Mouse (Mus musculus) liver, postnatal 0 days (tissue): ENCODE results near the gene Izumo1. TPM values are rescaled to one million over a fixed set of nuclear protein-coding genes. Genes with fewer than 3 reads are reported as not detected.

ENCODE experiments used
- ATAC-seq: fragments of 200-750 bp; cut with Nextera tagmentation; 2 replicates; pipeline ENCODE4 v1.8.0; 2017; ENCODE audit warnings: mild to moderate bottlenecking, moderate library complexity
- DNase-seq: peaks from one replicate; pipeline ENCODE4 v3.0.0-alpha.2; 2016
- H3K27ac ChIP-seq: fragments of 300-500 bp; sonication (generic); 2 replicates; pipeline ENCODE4 v1.5.1; 2014; ENCODE audit warnings: antibody characterized with exemption, moderate library complexity, mild to moderate bottlenecking, low read depth
- H3K27me3 ChIP-seq: fragments of 300-500 bp; sonication (generic); 2 replicates; pipeline ENCODE4 v1.6.1; 2014; ENCODE audit warnings: low read length, control low read depth, mixed read lengths; ENCODE audit not compliant: insufficient read depth
- H3K36me3 ChIP-seq: fragments of 300-500 bp; sonication (generic); replicated peaks from 2 replicates; pipeline ENCODE4 v1.6.1; 2014; ENCODE audit warnings: mild to moderate bottlenecking, control low read depth, low read length, moderate library complexity, mixed read lengths; ENCODE audit not compliant: insufficient read depth
- H3K4me1 ChIP-seq: fragments of 300-500 bp; sonication (generic); 2 replicates; pipeline ENCODE4 v1.6.1; 2014; ENCODE audit warnings: antibody characterized with exemption, mild to moderate bottlenecking, control low read depth; ENCODE audit not compliant: insufficient read depth
- H3K4me2 ChIP-seq: fragments of 300-500 bp; sonication (generic); 2 replicates; pipeline ENCODE4 v1.6.1; 2014; ENCODE audit warnings: low read depth, mild to moderate bottlenecking, low read length, moderate library complexity, mixed read lengths
- H3K4me3 ChIP-seq: fragments of 300-500 bp; sonication (generic); 2 replicates; pipeline ENCODE4 v1.5.1; 2014; ENCODE audit warnings: low read depth, low read length
- H3K9ac ChIP-seq: fragments of 300-500 bp; sonication (generic); replicated peaks from 2 replicates; pipeline ENCODE4 v1.6.1; 2014; ENCODE audit warnings: mild to moderate bottlenecking, moderate library complexity
- H3K9me3 ChIP-seq: fragments of 300-500 bp; sonication (generic); 2 replicates; pipeline ENCODE4 v1.6.1; 2016; ENCODE audit warnings: mild to moderate bottlenecking, control low read depth, low read length, mixed read lengths
- CTCF ChIP-seq: sonication (generic); IDR thresholded peaks from 2 replicates; pipeline ENCODE4 v1.5.1; 2016; ENCODE audit warnings: antibody characterized with exemption, low read depth
- EP300 ChIP-seq: IDR thresholded peaks from 2 replicates; pipeline ENCODE4 v1.6.1; 2016; ENCODE audit warnings: antibody characterized with exemption, low read depth, mild to moderate bottlenecking
- WGBS: fragments of 180-500 bp; shearing (Covaris S2); extraction: QIAGEN DNeasy Blood & Tissue Kit; methylation state at CpG from one replicate; pipeline ENCODE4 v1.1.7; 2014; ENCODE audit not compliant: insufficient replicate concordance; 5-methylcytosine and 5-hydroxymethylcytosine counted together
- polyA plus RNA-seq: library from polyadenylated mRNA; unstranded; fragments of >200 nt; fragmentation: Nextera tagmentation; extraction: Ambion mirVana; gene quantifications from 2 replicates; pipeline ENCODE4 v1.2.1, GENCODE M21; 2015

Izumo1 gene
- polyA plus RNA-seq, 1 experiment from 2014 or later = 0.09 TPM

DNA sequence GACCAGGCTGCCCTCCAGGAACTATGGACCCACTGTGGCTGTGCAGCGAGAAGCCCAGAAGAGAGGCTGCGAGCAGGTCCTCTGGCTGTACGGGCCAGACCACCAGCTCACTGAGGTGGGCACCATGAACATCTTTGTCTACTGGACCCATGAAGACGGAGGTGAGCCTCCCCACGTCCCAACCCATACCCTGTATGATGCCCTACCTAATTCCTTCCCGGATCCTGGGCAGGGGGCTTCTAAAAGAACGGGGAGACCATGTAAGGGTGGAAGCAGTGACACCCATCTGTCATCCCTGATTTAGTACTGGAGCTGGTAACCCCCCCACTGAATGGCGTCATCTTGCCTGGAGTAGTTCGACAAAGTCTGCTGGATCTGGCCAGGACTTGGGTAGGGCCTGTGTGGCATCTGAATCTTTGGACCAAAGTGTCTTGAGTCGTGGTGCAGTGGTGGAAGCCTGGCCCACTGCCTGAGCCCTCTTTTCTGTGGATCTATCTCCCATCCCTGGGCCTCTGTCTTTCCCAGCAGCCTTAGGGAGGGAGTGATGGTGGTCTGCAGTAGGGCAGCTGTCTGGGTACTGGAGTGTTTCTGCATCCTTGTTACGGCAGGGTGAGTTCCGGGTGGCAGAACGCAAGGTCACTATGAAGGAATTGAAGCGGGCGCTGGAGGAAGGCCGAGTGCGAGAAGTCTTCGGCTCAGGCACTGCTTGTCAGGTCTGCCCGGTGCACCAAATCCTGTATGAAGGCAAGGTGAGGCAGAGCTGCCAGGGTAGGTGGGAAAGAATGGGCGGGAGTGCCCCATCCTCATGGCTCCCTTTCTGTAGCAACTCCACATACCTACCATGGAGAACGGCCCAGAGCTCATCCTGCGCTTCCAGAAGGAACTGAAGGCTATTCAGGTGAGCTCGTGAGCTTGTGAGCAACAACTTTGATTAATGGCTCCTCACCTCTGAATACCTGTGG, 33.7 kb upstream of the Izumo1 start:
- Histone ChIP-seq H3K9ac (no peak overlapping the region), H3K4me1 (0 out of 2 replicates have a peak, but pooled peaks cover 6% of the 10 kb centered on the region), H3K36me3 (peaks cover 28% of the 10 kb centered on the region), H3K27me3 (no peaks in the 10 kb centered on the region), H3K4me2 (no peak overlapping the region), H3K9me3 (no peaks in the 10 kb centered on the region), H3K27ac (no peak overlapping the region), H3K4me3 (no peak overlapping the region)
- 90% methylated on average over 23 of the region's 23 CpGs for WGBS
- ATAC-seq = no peak
- TF ChIP-seq EP300 = no peak
- no peak for TF ChIP-seq CTCF
- DNase-seq = peak; percentile 9

DNA sequence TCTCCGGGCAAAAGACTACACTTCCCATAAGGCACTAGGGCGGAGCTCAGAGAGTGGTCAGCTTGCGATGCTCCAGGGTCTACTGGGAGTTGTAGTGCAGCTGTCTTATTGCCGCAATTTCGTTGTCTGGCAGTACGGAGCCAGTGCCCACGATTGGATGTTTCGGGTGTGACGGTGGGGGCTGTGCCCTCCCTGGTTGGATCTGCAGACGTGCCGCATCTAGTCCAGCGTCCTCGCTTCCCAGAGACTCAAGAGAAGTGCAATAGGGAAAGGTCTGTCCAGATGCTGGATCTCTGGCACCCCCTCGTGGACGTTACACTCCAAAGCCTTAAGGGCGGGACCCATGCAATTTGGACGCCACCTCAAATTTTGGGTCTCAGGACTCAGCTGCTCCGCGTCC, 32.4 kb upstream of the Izumo1 start:
- H3K27me3 ChIP-seq = no peaks in the 10 kb centered on the region
- H3K27ac ChIP-seq = no peak overlapping the region
- 9% methylated on average over 19 of the region's 19 CpGs for WGBS
- H3K9ac ChIP-seq = no peak overlapping the region
- TF ChIP-seq EP300 (no peak), CTCF (peak; percentile 97)
- ATAC-seq (peak; percentile 97), DNase-seq (peak; percentile 91)
- H3K9me3 ChIP-seq = no peaks in the 10 kb centered on the region
- H3K4me2 ChIP-seq = peak overlapping the region; percentile 53
- H3K36me3 ChIP-seq = peaks cover 27% of the 10 kb centered on the region
- 0 out of 2 replicates have a peak, but pooled peaks cover 6% of the 10 kb centered on the region for H3K4me1 ChIP-seq
- H3K4me3 ChIP-seq = peak overlapping the region; percentile 15

DNA sequence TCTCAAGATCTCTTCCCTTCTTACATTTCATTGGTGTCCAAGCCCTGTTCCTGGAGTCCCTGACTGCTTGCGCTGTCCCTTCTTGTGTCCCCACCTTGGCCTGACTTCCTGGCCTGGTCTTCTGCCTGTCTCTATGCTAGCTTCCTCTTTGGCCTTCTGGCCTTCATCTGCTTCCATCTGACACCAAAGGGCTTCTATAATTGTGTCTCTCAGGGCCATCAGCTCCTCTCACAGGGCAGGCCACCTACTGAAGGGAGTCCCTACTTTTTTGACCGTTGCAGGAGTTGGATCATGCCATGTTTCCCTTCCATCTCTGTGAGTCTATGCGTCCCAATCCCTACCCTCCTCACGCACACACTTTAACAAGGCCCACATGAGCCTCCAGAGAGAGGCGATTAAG, 31.7 kb upstream of the Izumo1 start:
- H3K9ac ChIP-seq = no peak overlapping the region
- WGBS = 86% methylated on average over 5 of the region's 5 CpGs
- no peaks in the 10 kb centered on the region for H3K27me3 ChIP-seq
- no peak for ATAC-seq
- 0 out of 2 replicates have a peak, but pooled peaks cover 6% of the 10 kb centered on the region for H3K4me1 ChIP-seq
- H3K36me3 ChIP-seq = peaks cover 21% of the 10 kb centered on the region
- no peak overlapping the region for H3K4me2 ChIP-seq
- H3K9me3 ChIP-seq = no peaks in the 10 kb centered on the region
- TF ChIP-seq CTCF = 0 out of 2 replicates have a peak, but pooled peaks have one; percentile 1
- TF ChIP-seq EP300 = no peak
- peak overlapping the region; percentile 30 for H3K27ac ChIP-seq
- no peak for DNase-seq
- no peak overlapping the region for H3K4me3 ChIP-seq

DNA sequence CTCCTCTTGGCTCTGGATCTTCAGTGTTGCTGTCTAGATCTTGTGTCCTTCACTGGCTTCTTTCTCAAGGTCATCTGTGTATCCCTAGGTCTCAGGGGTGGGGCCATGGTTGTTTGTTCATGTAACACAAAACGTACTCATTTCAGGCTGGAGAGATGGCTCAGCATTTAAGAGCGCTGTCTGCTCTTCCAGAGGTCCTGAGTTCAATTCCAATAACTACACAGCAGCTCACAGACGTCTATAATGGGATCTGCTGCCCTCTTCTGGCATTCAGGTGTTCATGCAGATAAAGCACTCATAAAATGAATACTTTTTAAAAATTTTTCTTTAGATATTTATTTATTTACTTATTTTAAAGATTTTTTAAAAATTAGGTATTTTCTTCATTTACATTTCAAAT, 30.7 kb upstream of the Izumo1 start:
- H3K4me1 ChIP-seq = 0 out of 2 replicates have a peak, but pooled peaks cover 6% of the 10 kb centered on the region
- H3K9me3 ChIP-seq = no peaks in the 10 kb centered on the region
- no peak overlapping the region for H3K27ac ChIP-seq
- ATAC-seq (no peak), DNase-seq (no peak)
- 54% methylated on average over 3 of the region's 3 CpGs for WGBS
- no peak overlapping the region for H3K9ac ChIP-seq
- no peaks in the 10 kb centered on the region for H3K27me3 ChIP-seq
- H3K4me2 ChIP-seq = no peak overlapping the region
- peaks cover 12% of the 10 kb centered on the region for H3K36me3 ChIP-seq
- H3K4me3 ChIP-seq = no peak overlapping the region
- TF ChIP-seq EP300 = no peak
- peak; percentile 49 for TF ChIP-seq CTCF

DNA sequence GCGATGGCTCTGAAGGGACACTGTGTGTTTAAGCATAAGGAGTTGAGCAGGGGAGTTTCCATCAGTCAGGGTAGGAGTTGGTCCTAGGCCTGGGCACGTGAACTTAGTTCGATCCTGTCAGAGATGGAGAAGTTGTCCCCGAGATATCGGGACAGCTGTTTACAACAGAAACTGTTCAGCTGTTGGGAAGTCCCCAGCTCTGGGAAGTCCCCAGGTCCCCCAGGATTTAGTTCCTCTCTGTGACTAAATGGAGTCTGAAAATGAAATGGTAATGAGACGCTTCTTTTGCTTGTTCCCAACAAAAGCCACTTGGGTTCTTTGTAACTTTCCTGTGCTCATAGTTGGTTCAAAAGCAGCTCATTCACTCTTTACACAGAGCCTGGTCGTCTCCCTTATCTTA, 29.7 kb upstream of the Izumo1 start:
- TF ChIP-seq EP300 = no peak
- no peak for TF ChIP-seq CTCF
- WGBS = 59% methylated on average over 7 of the region's 7 CpGs
- no peak for DNase-seq
- Histone ChIP-seq H3K27ac (no peak overlapping the region), H3K9ac (no peak overlapping the region), H3K4me1 (0 out of 2 replicates have a peak, but pooled peaks cover 6% of the 10 kb centered on the region), H3K27me3 (no peaks in the 10 kb centered on the region), H3K4me2 (no peak overlapping the region), H3K36me3 (peaks cover 5% of the 10 kb centered on the region; the same call in 1 of the 2 replicates), H3K4me3 (no peak overlapping the region), H3K9me3 (no peaks in the 10 kb centered on the region)
- no peak for ATAC-seq

DNA sequence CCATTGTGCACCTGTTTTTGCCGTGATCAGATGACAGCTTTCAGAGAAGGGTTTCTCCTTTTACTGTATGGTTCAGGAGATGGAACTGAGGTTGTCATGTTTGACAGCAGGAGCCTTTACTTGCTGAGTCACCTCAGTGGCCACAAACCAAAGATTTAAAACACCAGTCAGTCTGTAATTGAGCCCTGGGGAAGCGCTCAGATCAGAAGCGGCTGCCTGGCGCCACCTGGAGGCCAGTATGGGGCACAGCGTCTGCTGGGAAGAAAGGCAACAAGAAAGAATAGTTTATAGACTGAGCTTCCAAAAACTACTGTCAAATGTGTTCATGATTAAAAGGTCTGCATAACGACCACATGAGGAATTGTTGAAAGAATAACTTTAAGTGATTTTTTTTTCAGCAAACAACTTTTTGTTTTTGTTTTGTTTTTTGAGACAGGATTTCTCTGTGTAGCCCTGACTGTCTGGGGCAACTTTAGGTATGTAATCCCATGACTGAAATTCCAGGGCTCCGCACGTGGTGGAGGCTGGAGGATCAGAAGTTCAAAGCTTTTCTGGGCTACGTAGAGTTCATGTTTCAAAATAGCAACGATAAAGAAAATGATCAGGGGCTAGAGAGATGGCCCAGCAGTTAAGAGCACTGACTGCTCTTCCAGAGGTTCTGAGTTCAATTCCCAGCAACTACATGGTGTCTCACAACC, 28.3 kb upstream of the Izumo1 start:
- peak; percentile 79 for DNase-seq
- no peak overlapping the region for H3K9ac ChIP-seq
- H3K9me3 ChIP-seq = no peaks in the 10 kb centered on the region
- no peak overlapping the region for H3K4me2 ChIP-seq
- no peak overlapping the region for H3K4me3 ChIP-seq
- TF ChIP-seq CTCF = peak; percentile 95
- no peak for TF ChIP-seq EP300
- peaks cover 9% of the 10 kb centered on the region; the same call in 1 of the 2 replicates for H3K4me1 ChIP-seq
- no peak overlapping the region for H3K27ac ChIP-seq
- H3K27me3 ChIP-seq = no peaks in the 10 kb centered on the region
- no peaks in the 10 kb centered on the region for H3K36me3 ChIP-seq
- peak; percentile 11; the same call in 1 of the 2 replicates for ATAC-seq
- WGBS = 20% methylated on average over 10 of the region's 10 CpGs
